Mouse (Mus musculus) frontal cortex, postnatal 36 days (tissue): ENCODE measurements around the gene Olfr1367.
"Not testable (repeated sequence)": the region's sequence is repeated elsewhere in the genome, so short reads cannot be mapped to it uniquely, and the experiment has no call there.

ENCODE experiments used
- DNase-seq, 2 experiments: peaks; one replicate each; pipeline ENCODE4 v3.0.0; 2022; ENCODE audit warnings: low spot score in 2 of 2

Olfr1367 gene

GRCm38 (mm10) chr13:21396048-21396447, 49.3 kb downstream of the Olfr1367 start:
- DNase-seq: not testable (repeated sequence)

DNA sequence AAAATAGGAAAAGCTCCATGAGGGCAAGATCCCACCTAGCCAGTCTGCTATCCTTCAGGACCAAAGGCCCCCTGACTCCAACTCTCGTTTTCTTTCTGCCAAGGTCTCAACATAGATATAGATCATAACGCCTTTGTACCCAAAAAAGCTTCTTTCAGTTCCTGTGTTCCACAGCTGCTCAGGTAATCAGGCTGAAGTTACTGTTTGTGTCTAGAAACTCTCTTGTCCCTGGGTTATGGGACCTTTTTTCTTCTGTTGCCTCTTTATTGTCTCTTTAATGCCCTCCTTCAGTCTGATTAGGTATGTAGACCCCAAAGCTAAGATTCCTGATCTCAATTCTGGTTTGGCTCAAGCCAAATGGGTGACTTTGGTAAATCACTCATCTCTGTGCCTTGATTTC, 50.8 kb downstream of the Olfr1367 start:
- no peak for DNase-seq
